Mouse (Mus musculus) right cerebral cortex, postnatal 4 days (tissue): ENCODE measurements around the gene Haao.
A peak's percentile ranks its signal among the peaks of the same experiment; 100 is the strongest.
"Not testable (repeated sequence)": the region's sequence is repeated elsewhere in the genome, so short reads cannot be mapped to it uniquely, and the experiment has no call there.

Experiments
- DNase-seq: peaks from one replicate; pipeline ENCODE4 v3.0.0-alpha.2; 2022

Gene Haao

GRCm38 (mm10) chr17:83862134-83862881 is 14.5 kb upstream of the Haao start:
- peak; percentile 72 for DNase-seq

- DNase-seq: peak; percentile 99
Observed at GRCm38 (mm10) chr17:83861444-83862133, 13.8 kb upstream of the Haao start.

DNA sequence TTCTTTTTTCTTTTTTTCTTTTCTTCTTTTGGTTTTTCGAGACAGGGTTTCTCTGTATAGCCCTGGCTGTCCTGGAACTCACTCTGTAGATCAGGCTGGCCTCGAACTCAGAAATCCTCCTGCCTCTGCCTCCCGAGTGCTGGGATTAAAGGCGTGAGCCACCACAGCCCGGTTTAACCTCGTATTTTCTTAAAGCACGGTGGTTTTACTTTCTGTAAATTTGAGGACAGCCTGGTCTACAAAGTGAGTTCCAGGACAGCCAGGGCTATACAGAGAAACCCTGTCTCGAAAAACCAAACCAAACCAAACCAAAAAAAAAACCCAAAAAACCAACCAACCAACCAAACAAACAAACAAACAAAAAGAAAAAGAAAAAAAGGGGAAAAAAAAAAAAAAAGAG is 13.2 kb upstream of the Haao start:
- not testable (repeated sequence) for DNase-seq

- no peak for DNase-seq
Observed at GRCm38 (mm10) chr17:83860224-83860623, 12.5 kb upstream of the Haao start.

DNA sequence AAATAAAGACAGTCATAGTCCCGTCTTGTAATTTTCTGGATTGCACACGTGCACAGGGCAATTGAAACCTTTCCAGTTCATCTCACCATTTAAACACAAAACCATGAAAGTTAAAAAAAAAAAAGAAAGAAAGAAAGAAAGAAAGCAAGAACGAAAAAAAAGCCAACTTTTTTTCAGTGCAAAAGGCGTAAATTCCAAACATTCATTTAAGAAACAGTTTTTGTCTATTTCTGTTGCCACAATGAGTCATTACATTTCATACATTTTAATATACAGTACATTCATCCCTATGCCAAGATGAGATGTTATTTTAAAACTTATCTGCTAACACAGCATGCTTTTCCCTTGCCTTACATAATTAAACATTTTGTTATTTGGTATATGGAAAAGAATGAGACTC is 11.9 kb upstream of the Haao start:
- DNase-seq: no peak

GRCm38 (mm10) chr17:83858413-83858812 is 10.7 kb upstream of the Haao start:
- DNase-seq: no peak

- DNase-seq: no peak
Observed at GRCm38 (mm10) chr17:83854284-83854918, 6.6 kb upstream of the Haao start.

GRCm38 (mm10) chr17:83853831-83854230 is 6.1 kb upstream of the Haao start:
- DNase-seq: no peak

DNA sequence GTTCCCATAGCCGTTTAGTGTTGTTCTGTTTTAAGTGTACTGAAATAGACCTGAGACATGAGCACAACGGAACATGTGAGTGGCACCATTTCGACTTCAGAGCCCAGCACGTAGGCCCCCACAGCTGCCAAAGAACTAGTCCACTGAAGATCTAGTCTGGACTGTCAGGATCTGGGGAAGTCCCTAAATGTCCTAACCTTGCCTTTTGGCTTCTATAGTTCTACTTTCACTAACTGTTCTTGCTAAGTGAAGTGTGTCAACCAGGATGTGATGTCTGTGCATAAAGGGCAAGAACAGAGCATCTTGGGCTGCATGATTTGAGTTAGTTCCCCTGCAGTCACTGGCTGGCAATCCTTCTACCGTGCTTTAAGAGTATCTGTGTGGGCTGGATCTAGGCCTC is 3.1 kb upstream of the Haao start:
- DNase-seq: no peak

DNA sequence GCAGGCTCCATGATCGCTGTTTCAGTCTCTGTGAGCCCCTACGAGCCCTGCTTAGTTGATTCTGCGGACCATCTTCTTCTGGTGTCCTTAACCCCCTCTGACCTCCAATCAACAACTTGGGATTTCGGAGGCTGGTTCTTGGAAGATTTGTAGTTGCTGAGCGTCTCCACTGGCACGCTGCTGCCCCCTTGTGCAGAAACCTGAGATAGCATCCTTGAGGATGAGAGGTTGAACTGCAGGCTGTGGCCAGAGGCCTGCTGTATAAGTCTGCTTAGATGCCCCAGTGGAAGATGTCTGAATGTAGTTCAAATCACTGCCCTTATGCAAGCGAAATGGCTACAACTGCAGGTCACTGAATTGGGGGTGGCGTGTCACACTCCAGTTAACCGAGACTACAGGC is 2.7 kb upstream of the Haao start:
- DNase-seq: peak; percentile 97

DNA sequence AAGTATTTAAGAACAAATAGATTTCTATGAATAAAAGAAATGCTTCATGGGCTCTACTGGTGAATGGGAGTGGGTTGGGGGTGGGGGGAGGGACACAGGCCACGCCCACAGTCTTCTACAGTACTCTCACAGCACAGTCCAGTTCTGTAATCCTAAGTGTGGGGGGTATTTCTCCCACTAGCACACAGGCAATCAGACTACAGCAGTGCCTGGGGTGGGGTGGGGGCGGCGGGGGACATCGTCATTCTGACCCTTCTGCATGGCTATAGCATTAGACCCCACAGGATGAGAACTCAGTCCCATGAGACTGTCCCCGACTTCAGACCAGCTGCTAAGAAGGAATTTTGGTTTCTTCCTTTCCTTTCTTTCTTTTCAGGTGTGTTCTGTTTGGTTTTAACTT is 2.0 kb upstream of the Haao start:
- DNase-seq: no peak

- DNase-seq: no peak
Observed at GRCm38 (mm10) chr17:83849081-83849675, 1.4 kb upstream of the Haao start.

GRCm38 (mm10) chr17:83848482-83848881 is 719 bp upstream of the Haao start:
- no peak for DNase-seq

GRCm38 (mm10) chr17:83847100-83847499 is 663 bp downstream of the Haao start:
- no peak for DNase-seq

DNA sequence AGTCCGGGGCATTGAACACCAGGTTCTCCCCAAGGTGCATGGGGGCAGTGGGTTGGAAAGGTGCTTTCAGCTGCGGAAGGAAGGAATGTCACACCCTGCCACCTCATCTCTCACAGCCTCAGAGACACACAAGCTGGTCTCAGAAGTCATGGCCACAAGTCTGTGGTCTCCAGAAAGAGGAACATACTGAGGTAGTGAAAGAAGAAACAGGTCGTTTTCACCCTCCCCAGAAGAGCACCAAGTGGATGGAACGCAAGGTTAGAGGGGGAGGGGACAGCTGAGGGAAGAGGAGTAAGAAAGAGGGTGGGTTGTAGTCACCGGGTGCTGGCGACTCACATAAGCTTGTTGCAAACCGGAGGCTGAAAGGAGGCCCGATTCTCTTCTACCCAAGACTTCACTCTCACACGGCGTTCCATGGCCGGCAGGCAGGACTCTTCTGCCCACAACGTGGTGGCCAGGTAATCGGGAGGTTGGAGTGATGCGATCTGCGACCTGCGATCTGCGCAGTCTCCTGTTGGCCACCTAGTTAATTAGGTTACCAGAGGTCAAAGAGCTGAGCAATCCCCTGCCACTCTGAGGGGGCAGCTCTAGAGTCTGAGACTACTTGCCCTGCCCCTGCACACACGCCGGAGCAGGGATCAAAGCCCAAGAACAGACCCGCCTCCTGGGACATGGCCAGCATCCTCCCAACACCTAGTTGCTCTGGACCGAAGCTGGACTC is 1.3 kb downstream of the Haao start:
- DNase-seq: no peak

DNA sequence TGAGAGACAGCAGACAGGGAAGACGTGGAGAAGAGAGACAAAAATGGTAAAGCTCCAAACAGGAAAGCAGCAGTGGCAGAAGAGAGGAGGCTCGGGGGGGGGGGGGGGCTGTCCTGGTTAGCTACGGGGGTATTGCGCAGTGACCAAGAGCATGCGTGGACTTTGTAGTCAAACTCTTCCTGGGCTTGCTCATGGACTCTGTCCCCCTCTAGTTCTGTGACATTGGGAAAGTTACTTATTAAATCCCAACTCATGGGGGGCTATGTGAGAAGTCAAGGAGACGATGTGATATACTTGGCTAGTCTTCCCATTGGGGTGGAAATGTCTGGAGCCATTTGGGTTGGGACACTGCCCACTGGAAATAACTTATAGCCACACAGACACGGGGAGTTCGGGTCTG is 2.2 kb downstream of the Haao start:
- DNase-seq: no peak

DNA sequence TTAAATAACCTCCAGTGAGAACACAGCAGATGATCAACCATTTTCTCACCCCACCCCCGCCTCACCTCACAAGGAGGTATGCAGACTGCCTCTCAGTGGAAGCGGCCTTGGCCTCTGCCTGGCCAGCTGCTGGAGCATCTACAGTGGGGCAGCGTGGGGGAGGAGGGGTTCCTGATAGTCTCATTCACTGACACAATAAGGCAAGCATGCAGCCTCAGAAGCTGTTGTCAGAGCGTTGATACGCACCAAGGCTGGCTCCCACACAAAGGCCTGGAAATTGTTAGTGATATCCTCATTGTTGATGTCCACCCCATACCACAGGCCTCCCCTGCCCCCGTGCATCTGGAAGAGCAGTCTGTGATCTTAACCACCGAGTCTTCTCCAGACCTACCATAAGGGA is 4.0 kb downstream of the Haao start:
- DNase-seq: no peak

GRCm38 (mm10) chr17:83841011-83841410 is 6.8 kb downstream of the Haao start:
- no peak for DNase-seq

- no peak for DNase-seq
Observed at GRCm38 (mm10) chr17:83839132-83839531, 8.6 kb downstream of the Haao start.

- DNase-seq: no peak
Observed at GRCm38 (mm10) chr17:83837659-83838190, 10.0 kb downstream of the Haao start.

DNA sequence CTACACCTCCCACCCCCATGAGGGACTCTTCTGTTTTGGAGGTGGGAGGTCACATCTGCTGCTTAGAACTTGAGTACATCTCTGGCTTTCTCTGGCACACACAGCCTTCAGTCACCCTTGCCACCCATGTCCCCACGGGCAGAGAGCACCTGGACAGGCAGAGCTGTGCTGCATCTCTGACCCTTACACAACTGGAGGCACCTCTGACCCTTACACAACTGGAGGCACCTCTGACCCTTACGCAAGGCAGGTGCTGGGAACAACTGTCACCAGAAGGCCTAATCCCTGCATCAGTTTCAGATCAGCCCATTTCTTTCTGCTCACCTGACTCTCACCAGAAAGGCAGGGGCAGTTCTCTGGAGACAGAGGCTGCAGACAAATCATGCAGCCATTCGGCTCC is 11.7 kb downstream of the Haao start:
- DNase-seq: no peak

DNA sequence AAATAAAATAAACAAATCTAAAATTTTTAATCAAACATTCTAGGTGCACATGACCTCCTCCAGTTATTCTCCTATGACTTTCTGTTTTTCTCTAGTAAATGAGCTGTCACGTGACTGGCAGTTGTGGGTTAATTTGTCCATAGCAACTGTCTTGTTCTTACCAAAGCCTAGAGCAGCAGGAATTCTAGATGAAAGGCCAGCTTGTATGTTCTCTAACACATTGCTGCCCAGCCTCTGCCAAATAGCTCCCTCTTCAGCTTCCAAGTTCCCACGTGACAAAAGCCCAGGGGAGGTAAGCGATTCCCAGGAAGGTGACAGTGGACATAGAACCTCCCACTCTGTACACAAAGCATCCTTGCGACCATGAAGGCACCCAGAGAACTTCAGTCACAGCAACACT is 13.6 kb downstream of the Haao start:
- no peak for DNase-seq
